In genomic region chr3:136791404-136791803, GRCm38 (mm10) we compare ENCODE assay signal across 30 mouse cellular contexts.
DNase-seq lines count a peak whose midpoint lies in the region; ATAC-seq and TF ChIP-seq lines count a peak whose summit lies in the region.
"Had no signal": no experiment of that assay in that cellular context is flagged by ENCODE, and none has a peak within 500 bp of the region (broad histone marks: within the 10 kb centered on the region; RNA-seq: fewer than 3 reads in every experiment).

No protein-coding gene starts in this region.

- peak overlapping the region; percentile 74; the same call in 1 of the 2 replicates for H3K27ac ChIP-seq in gastrocnemius, adult 2 months
- H3K27ac ChIP-seq in liver, embryonic 11.5 days (ENCODE audit: low read depth, low read length), result peak overlapping the region; percentile 4
- H3K27ac ChIP-seq in liver, embryonic 15.5 days (replicated peaks), result no peak overlapping the region
- H3K27ac ChIP-seq in forebrain, postnatal 0 days (ENCODE audit: low read depth, low read length), result no peak overlapping the region
- H3K27ac ChIP-seq: hindbrain, embryonic 12.5 days; hindbrain, postnatal 0 days; left cerebral cortex, adult 2 months; limb, embryonic 13.5 days; midbrain, embryonic 12.5 days; neural tube, embryonic 12.5 days had no signal

- intact Hi-C loops in gastrocnemius, adult 2 months (cut with DNase I), result loop anchor here (5.0 kb wide), 1 partner anchor 64 kb away; no protein-coding TSS in a partner anchor
- intact Hi-C loops in gastrocnemius, postnatal 14 days (cut with DNase I; ENCODE audit: low total_unique reads), result no loop called here

- 42% methylated on average over 5 of the region's 5 CpGs for WGBS in liver, embryonic 11.5 days
- WGBS in liver, embryonic 15.5 days (ENCODE audit: insufficient replicate concordance), result 23% methylated on average over 5 of the region's 5 CpGs
- 87% methylated on average over 5 of the region's 5 CpGs for WGBS in forebrain, postnatal 0 days

- no peaks in the 10 kb centered on the region for H3K27me3 ChIP-seq in liver, embryonic 11.5 days (replicated peaks; ENCODE audit: control insufficient read depth, insufficient read depth, low read length)
- H3K27me3 ChIP-seq in liver, embryonic 15.5 days, result no peaks in the 10 kb centered on the region
- no peaks in the 10 kb centered on the region for H3K27me3 ChIP-seq in forebrain, postnatal 0 days (ENCODE audit: insufficient read depth, low read length)
- H3K27me3 ChIP-seq: CH12.LX; hindbrain, embryonic 12.5 days; limb, embryonic 13.5 days; midbrain, embryonic 12.5 days; neural tube, embryonic 12.5 days; Patski had no signal

- no peak overlapping the region for H3K4me2 ChIP-seq in liver, embryonic 11.5 days
- H3K4me2 ChIP-seq in liver, embryonic 15.5 days, result no peak overlapping the region; the same call in 1 of the 2 replicates
- no peak overlapping the region for H3K4me2 ChIP-seq in forebrain, postnatal 0 days (ENCODE audit: low read depth)
- H3K4me2 ChIP-seq: hindbrain, embryonic 12.5 days; limb, embryonic 13.5 days; midbrain, embryonic 12.5 days; neural tube, embryonic 12.5 days had no signal

- TF ChIP-seq CTCF in gastrocnemius, adult 2 months (IDR thresholded peaks at IDR 0.05), result no peak
- no peak for TF ChIP-seq CTCF in forebrain, postnatal 0 days (IDR thresholded peaks at IDR 0.05; ENCODE audit: low read depth)

- no peak overlapping the region for H3K9ac ChIP-seq in liver, embryonic 11.5 days (ENCODE audit: low read depth, low read length)
- H3K9ac ChIP-seq in liver, embryonic 15.5 days, result no peak overlapping the region
- no peak overlapping the region for H3K9ac ChIP-seq in forebrain, postnatal 0 days
- H3K9ac ChIP-seq: hindbrain, embryonic 12.5 days; limb, embryonic 13.5 days; midbrain, embryonic 12.5 days; neural tube, embryonic 12.5 days had no signal

- no peak for DNase-seq in gastrocnemius, adult 2 months
- no peak for DNase-seq in gastrocnemius, postnatal 14 days
- no peak for DNase-seq in liver, embryonic 11.5 days (ENCODE audit: low spot score)
- no peak for DNase-seq in liver
- DNase-seq in forebrain, postnatal 0 days, result no peak
- no peak for DNase-seq in ovary, postnatal 36 days (ENCODE audit: low spot score)
- DNase-seq in ovary, adult 18-20 months (ENCODE audit: low spot score), result no peak
- DNase-seq: adrenal gland, postnatal 14 days; cerebellum, adult 18-20 months; cerebellum, postnatal 10 days; gastrocnemius, postnatal 36 days; heart, postnatal 36 days; kidney, adult 8-10 months; kidney, postnatal 10 days; lung, adult 2 months; lung, postnatal 10 days; thymus, adult 2 months; thymus, postnatal 4 days had no signal

- peaks cover 16% of the 10 kb centered on the region for H3K4me1 ChIP-seq in liver, embryonic 11.5 days (replicated peaks; ENCODE audit: control insufficient read depth, insufficient read depth, low read length)
- peaks cover 31% of the 10 kb centered on the region for H3K4me1 ChIP-seq in liver, embryonic 15.5 days (replicated peaks)
- peaks cover 9% of the 10 kb centered on the region; the same call in 1 of the 2 replicates for H3K4me1 ChIP-seq in forebrain, postnatal 0 days (ENCODE audit: insufficient read depth)
- H3K4me1 ChIP-seq: limb, embryonic 13.5 days had no signal

- H3K36me3 ChIP-seq in liver, embryonic 11.5 days (ENCODE audit: control insufficient read depth, insufficient read depth, low read length), result no peaks in the 10 kb centered on the region
- H3K36me3 ChIP-seq in liver, embryonic 15.5 days (replicated peaks), result no peaks in the 10 kb centered on the region
- H3K36me3 ChIP-seq in forebrain, postnatal 0 days (ENCODE audit: insufficient read depth), result no peaks in the 10 kb centered on the region
- H3K36me3 ChIP-seq: hindbrain, embryonic 12.5 days; limb, embryonic 13.5 days; midbrain, embryonic 12.5 days; neural tube, embryonic 12.5 days had no signal

- ATAC-seq in liver, embryonic 11.5 days (replicated peaks; ENCODE audit: low FRiP score), result peak; percentile 80
- ATAC-seq in liver, embryonic 15.5 days (ENCODE audit: insufficient read depth), result peak; percentile 74
- ATAC-seq in forebrain, postnatal 0 days, result no peak
- ATAC-seq: hindbrain, postnatal 0 days; intestine, embryonic 16.5 days; Patski had no signal

- H3K4me3 ChIP-seq in gastrocnemius, adult 2 months, result no peak overlapping the region
- H3K4me3 ChIP-seq in liver, embryonic 11.5 days (ENCODE audit: low read depth, low read length), result no peak overlapping the region
- no peak overlapping the region for H3K4me3 ChIP-seq in liver, embryonic 15.5 days (replicated peaks)
- no peak overlapping the region for H3K4me3 ChIP-seq in forebrain, postnatal 0 days (ENCODE audit: low read depth, low read length)
- H3K4me3 ChIP-seq: erythroblast, embryonic 14.5 days; hindbrain, embryonic 12.5 days; left cerebral cortex, adult 2 months; limb, embryonic 13.5 days; midbrain, embryonic 12.5 days; myocyte; neural tube, embryonic 12.5 days had no signal

- H3K9me3 ChIP-seq in liver, embryonic 11.5 days (ENCODE audit: control insufficient read depth, low read length), result no peaks in the 10 kb centered on the region
- H3K9me3 ChIP-seq in liver, embryonic 15.5 days (replicated peaks), result no peaks in the 10 kb centered on the region
- no peaks in the 10 kb centered on the region for H3K9me3 ChIP-seq in forebrain, postnatal 0 days (ENCODE audit: low read length)
- H3K9me3 ChIP-seq: hindbrain, embryonic 12.5 days; limb, embryonic 13.5 days; midbrain, embryonic 12.5 days; neural tube, embryonic 12.5 days had no signal

Comparison
In these comparisons a context has a peak if more than half of its experiments do, and no peak if none do; other contexts are left out.
1. H3K27ac ChIP-seq: peak in gastrocnemius, adult 2 months (single experiment) and liver, embryonic 11.5 days (single experiment); none in liver, embryonic 15.5 days (single experiment) and forebrain, postnatal 0 days (single experiment).